Mouse (Mus musculus) erythroid progenitor cell, adult 5-6 weeks (primary cell): ENCODE measurements around the gene Eif1ad. TPM values are rescaled to one million over a fixed set of nuclear protein-coding genes. Genes with fewer than 3 reads are reported as not detected.

ENCODE experiments used
- ATAC-seq: replicated peaks from 2 replicates; pipeline ENCODE4 v1.8.0; 2016; ENCODE audit warnings: moderate number of reproducible peaks, mild to moderate bottlenecking, moderate TSS enrichment, inconsistent platforms; ENCODE audit not compliant: poor library complexity, low FRiP score, severe bottlenecking
- total RNA-seq, 2 experiments: library from RNA; stranded (forward) in 1 of 2; stranded (reverse) in 1 of 2; fragments of 150-400 nt in 1 of 2; fragments of 186-747, 209-891 nt in 1 of 2; gene quantifications; 2 replicates each; pipeline versions ENCODE4 v1.2.3 to v1.2.4; 2015 to 2017; ENCODE audit warnings: low replicate concordance in 2 of 2

Gene Eif1ad
- total RNA-seq, 2 experiments from 2014 or later: 26.0 to 45.0 TPM

DNA sequence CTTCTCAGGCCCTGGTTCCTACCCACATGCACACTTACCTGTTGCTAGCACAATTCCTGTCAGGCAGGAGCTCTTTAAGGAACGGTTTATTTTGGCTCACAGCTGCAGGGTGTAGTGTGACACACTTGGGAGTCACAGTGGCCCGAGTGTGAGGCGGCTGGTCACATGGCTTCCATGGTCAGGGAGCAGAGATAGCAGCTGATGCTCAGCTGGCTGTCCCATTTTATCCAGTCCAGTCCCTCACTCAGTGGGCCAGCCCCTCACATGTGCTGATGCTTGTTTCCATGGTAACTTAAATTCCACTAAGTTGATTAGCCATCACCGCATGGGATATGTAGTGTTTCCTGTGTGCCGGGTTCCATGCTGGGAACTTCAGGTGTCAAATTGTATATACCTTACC, 45.4 kb downstream of the Eif1ad start:
- no peak for ATAC-seq

DNA sequence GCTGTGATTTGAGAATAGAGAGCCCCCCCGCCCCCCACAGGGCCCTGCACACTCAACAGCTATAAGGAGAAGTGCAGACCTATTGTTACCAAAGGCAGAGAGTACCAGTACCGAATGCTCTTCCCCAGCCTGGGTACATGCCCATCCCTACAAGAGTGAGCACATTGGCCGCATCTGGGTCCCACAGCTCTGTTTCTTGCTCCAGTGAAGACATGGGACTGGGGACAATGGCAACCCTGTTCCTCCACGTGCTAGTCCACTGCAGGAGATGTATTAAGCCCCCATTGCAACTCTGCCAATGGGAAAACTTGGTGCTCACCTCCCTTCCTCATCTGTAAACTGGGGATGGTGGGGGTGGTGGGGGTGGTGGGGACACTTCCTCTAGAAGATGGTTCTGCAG, 47.3 kb downstream of the Eif1ad start:
- ATAC-seq: no peak

DNA sequence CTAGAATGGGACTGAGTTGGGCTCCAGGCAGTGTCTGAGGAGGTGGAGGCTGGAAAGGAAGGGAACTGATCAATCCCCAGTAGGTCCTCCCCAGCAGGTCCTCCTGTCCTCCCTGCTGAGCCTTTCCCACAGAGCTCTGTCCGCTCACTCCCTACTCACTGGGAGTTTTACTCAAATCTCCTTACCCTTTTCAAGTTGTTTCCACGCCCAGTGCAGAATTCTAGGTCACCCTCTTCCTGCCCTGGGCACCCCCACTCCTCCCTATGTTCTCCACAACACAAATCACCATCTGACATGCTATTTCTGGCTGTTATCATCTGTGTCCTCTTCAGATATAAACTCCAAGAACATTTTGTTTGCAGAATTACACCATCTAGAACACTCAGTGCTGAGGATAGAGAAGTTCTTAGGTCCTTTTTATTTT, 48.0 kb downstream of the Eif1ad start:
- ATAC-seq: no peak

DNA sequence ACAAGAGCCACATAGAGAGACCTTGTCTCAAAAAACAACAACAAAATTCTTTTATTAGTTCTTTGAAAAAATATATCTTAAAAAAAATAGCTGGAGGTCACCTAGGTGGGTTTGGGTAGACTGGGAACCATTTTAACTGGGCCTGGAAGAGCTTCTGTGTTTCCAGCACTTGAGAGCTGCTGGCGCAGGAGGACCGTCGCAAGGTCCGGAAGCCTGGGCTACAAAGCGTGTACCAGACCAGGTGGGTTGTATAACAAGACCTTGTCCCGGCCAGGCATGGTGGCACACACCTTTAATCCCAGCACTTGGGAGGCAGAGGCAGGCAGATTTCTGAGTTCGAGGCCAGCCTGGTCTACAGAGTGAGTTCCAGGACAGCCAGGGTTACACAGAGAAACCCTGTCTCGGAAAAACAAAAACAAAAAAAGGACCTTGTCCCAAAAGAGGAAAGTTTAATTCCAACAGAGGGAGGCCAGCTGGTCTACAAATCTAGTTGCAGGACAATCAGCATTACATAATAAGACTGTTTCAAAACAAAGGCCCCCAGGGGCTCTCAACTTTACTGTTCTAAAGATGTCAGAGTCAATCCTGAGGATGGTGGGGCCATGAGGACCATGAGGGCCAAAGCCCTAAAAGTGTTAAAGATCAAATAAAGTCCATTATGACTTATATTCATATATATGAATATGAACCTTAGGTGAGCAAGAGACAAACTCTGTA, 52.4 kb downstream of the Eif1ad start:
- no peak for ATAC-seq

DNA sequence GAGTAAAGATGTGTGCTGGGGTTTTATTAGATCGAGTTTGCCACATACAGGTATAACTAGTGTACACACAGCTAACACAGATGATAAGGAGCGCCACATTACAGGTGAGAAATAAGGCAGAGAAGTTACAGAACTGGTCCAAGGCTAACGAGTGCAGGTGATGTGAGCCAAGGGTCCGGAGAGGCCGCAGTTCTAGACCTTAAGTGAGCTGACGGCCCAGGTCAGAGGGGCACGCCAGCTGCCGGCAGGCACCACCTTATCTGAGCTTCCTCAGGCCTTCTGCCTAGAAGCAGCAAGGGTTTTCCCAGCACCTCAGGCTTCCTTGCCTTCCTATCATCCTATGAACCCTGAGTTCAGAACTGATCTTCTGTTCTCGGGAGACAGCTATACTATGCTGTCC, 53.1 kb downstream of the Eif1ad start:
- no peak for ATAC-seq

DNA sequence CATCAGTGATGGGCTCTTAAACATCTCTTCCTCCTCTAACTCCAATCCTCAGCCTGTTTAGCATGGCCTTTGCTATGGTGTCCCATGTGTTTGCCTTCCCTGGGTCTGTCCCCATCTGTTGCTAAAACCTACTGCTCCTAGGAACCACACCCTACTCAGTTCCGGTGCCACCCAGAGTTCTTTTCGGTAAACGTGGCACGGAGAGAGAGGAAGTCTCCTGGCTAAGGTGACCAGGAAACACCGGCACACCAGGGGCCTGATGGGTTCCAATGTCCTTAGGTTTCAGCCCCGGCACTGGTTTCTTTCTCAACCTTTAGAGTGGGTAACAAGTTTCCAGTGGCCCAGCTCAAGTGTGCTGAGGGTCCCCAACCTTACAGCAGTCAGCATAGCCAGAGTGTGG, 54.0 kb downstream of the Eif1ad start:
- no peak for ATAC-seq

Other genes with a start within 250 kb of the Eif1ad start
- gene Klc2, start 248.2 kb upstream of the Eif1ad start, total RNA-seq (2015; ENCODE audit: low replicate concordance): 10.5 TPM in 1 of 2 replicates, not detected in the other
- 0.90 TPM in 1 of 2 replicates, not detected in the other for gene Klc2, start 248.2 kb upstream of the Eif1ad start, total RNA-seq (2017; ENCODE audit: low replicate concordance)
- gene Pacs1, start 93.6 kb upstream of the Eif1ad start, total RNA-seq (2015; ENCODE audit: low replicate concordance): 13.4 and 29.2 TPM in 2 replicates
- gene Pacs1, start 93.6 kb upstream of the Eif1ad start, total RNA-seq (2017; ENCODE audit: low replicate concordance): 6.8 and 15.5 TPM in 2 replicates
- 82.5 and 114 TPM in 2 replicates for gene Sf3b2, start 71.3 kb upstream of the Eif1ad start, total RNA-seq (2015; ENCODE audit: low replicate concordance)
- gene Sf3b2, start 71.3 kb upstream of the Eif1ad start, total RNA-seq (2017; ENCODE audit: low replicate concordance): 107 and 146 TPM in 2 replicates
- gene Gal3st3, start 68.4 kb upstream of the Eif1ad start, total RNA-seq (2015; ENCODE audit: low replicate concordance): not detected in 2 replicates
- gene Gal3st3, start 68.4 kb upstream of the Eif1ad start, total RNA-seq (2017; ENCODE audit: low replicate concordance): not detected in 2 replicates
- not detected in 2 replicates for gene Catsper1, start 31.0 kb upstream of the Eif1ad start, total RNA-seq (2015; ENCODE audit: low replicate concordance)
- gene Catsper1, start 31.0 kb upstream of the Eif1ad start, total RNA-seq (2017; ENCODE audit: low replicate concordance): not detected in 2 replicates
- 0.42 TPM in 1 of 2 replicates, not detected in the other for gene Cst6, start 17.2 kb upstream of the Eif1ad start, total RNA-seq (2015; ENCODE audit: low replicate concordance)
- not detected in 2 replicates for gene Cst6, start 17.2 kb upstream of the Eif1ad start, total RNA-seq (2017; ENCODE audit: low replicate concordance)
- gene Banf1, start 427 bp downstream of the Eif1ad start, total RNA-seq (2015; ENCODE audit: low replicate concordance): 150 and 163 TPM in 2 replicates
- 29.1 and 34.9 TPM in 2 replicates for gene Banf1, start 427 bp downstream of the Eif1ad start, total RNA-seq (2017; ENCODE audit: low replicate concordance)
- 73.4 and 90.8 TPM in 2 replicates for gene Sart1, start 22.0 kb downstream of the Eif1ad start, total RNA-seq (2015; ENCODE audit: low replicate concordance)
- gene Sart1, start 22.0 kb downstream of the Eif1ad start, total RNA-seq (2017; ENCODE audit: low replicate concordance): 62.2 and 94.3 TPM in 2 replicates
- gene Tsga10ip, start 35.8 kb downstream of the Eif1ad start, total RNA-seq (2015; ENCODE audit: low replicate concordance): not detected in 2 replicates
- not detected in 2 replicates for gene Tsga10ip, start 35.8 kb downstream of the Eif1ad start, total RNA-seq (2017; ENCODE audit: low replicate concordance)
- gene Drap1, start 58.2 kb downstream of the Eif1ad start, total RNA-seq (2015; ENCODE audit: low replicate concordance): 22.3 and 31.0 TPM in 2 replicates
- 8.3 and 25.4 TPM in 2 replicates for gene Drap1, start 58.2 kb downstream of the Eif1ad start, total RNA-seq (2017; ENCODE audit: low replicate concordance)
- gene AI837181, start 58.4 kb downstream of the Eif1ad start, total RNA-seq (2015; ENCODE audit: low replicate concordance): 11.7 and 16.2 TPM in 2 replicates
- 1.9 and 13.7 TPM in 2 replicates for gene AI837181, start 58.4 kb downstream of the Eif1ad start, total RNA-seq (2017; ENCODE audit: low replicate concordance)
- not detected in 2 replicates for gene Fosl1, start 80.8 kb downstream of the Eif1ad start, total RNA-seq (2015; ENCODE audit: low replicate concordance)
- gene Fosl1, start 80.8 kb downstream of the Eif1ad start, total RNA-seq (2017; ENCODE audit: low replicate concordance): not detected in 2 replicates
- not detected in 2 replicates for gene Ccdc85b, start 91.2 kb downstream of the Eif1ad start, total RNA-seq (2015; ENCODE audit: low replicate concordance)
- gene Ccdc85b, start 91.2 kb downstream of the Eif1ad start, total RNA-seq (2017; ENCODE audit: low replicate concordance): 1.2 TPM in 1 of 2 replicates, not detected in the other
- gene Fibp, start 93.9 kb downstream of the Eif1ad start, total RNA-seq (2015; ENCODE audit: low replicate concordance): 11.5 and 21.8 TPM in 2 replicates
- gene Fibp, start 93.9 kb downstream of the Eif1ad start, total RNA-seq (2017; ENCODE audit: low replicate concordance): 29.0 and 32.5 TPM in 2 replicates
- 6.3 TPM in 1 of 2 replicates, not detected in the other for gene Ctsw, start 101.8 kb downstream of the Eif1ad start, total RNA-seq (2015; ENCODE audit: low replicate concordance)
- gene Ctsw, start 101.8 kb downstream of the Eif1ad start, total RNA-seq (2017; ENCODE audit: low replicate concordance): not detected in 2 replicates
- gene Efemp2, start 107.2 kb downstream of the Eif1ad start, total RNA-seq (2015; ENCODE audit: low replicate concordance): 5.0 TPM in 1 of 2 replicates, not detected in the other
- gene Efemp2, start 107.2 kb downstream of the Eif1ad start, total RNA-seq (2017; ENCODE audit: low replicate concordance): not detected in 2 replicates
- gene Mus81, start 121.7 kb downstream of the Eif1ad start, total RNA-seq (2015; ENCODE audit: low replicate concordance): 2.5 and 59.5 TPM in 2 replicates
- 6.5 and 11.2 TPM in 2 replicates for gene Mus81, start 121.7 kb downstream of the Eif1ad start, total RNA-seq (2017; ENCODE audit: low replicate concordance)
- gene Cfl1, start 123.7 kb downstream of the Eif1ad start, total RNA-seq (2015; ENCODE audit: low replicate concordance): 720 and 762 TPM in 2 replicates
- 460 and 469 TPM in 2 replicates for gene Cfl1, start 123.7 kb downstream of the Eif1ad start, total RNA-seq (2017; ENCODE audit: low replicate concordance)
- gene 1700020D05Rik, start 137.0 kb downstream of the Eif1ad start, total RNA-seq (2015; ENCODE audit: low replicate concordance): 21.4 and 25.6 TPM in 2 replicates
- 13.8 and 18.7 TPM in 2 replicates for gene 1700020D05Rik, start 137.0 kb downstream of the Eif1ad start, total RNA-seq (2017; ENCODE audit: low replicate concordance)
- gene Snx32, start 143.8 kb downstream of the Eif1ad start, total RNA-seq (2015; ENCODE audit: low replicate concordance): 35.3 and 43.6 TPM in 2 replicates
- 42.5 and 42.7 TPM in 2 replicates for gene Snx32, start 143.8 kb downstream of the Eif1ad start, total RNA-seq (2017; ENCODE audit: low replicate concordance)
- not detected in 2 replicates for gene Ovol1, start 193.9 kb downstream of the Eif1ad start, total RNA-seq (2015; ENCODE audit: low replicate concordance)
- not detected in 2 replicates for gene Ovol1, start 193.9 kb downstream of the Eif1ad start, total RNA-seq (2017; ENCODE audit: low replicate concordance)
- gene Ap5b1, start 201.3 kb downstream of the Eif1ad start, total RNA-seq (2015; ENCODE audit: low replicate concordance): 3.8 and 8.3 TPM in 2 replicates
- gene Ap5b1, start 201.3 kb downstream of the Eif1ad start, total RNA-seq (2017; ENCODE audit: low replicate concordance): 6.4 and 11.0 TPM in 2 replicates
- gene Rnaseh2c, start 235.1 kb downstream of the Eif1ad start, total RNA-seq (2015; ENCODE audit: low replicate concordance): 87.2 and 123 TPM in 2 replicates
- gene Rnaseh2c, start 235.1 kb downstream of the Eif1ad start, total RNA-seq (2017; ENCODE audit: low replicate concordance): 36.2 and 100.0 TPM in 2 replicates
- gene Kat5, start 243.5 kb downstream of the Eif1ad start, total RNA-seq (2015; ENCODE audit: low replicate concordance): 31.0 and 42.8 TPM in 2 replicates
- gene Kat5, start 243.5 kb downstream of the Eif1ad start, total RNA-seq (2017; ENCODE audit: low replicate concordance): 29.1 and 35.0 TPM in 2 replicates